ENCODE assay signal across 9 mouse cellular contexts in genomic region chr10:76117966-76118365, GRCm38 (mm10). TPM values are rescaled to one million over a fixed set of nuclear protein-coding genes. Genes with fewer than 3 reads are reported as not detected.
DNase-seq lines count a peak whose midpoint lies in the region; ATAC-seq and TF ChIP-seq lines count a peak whose summit lies in the region.
"Had no signal": no experiment of that assay in that cellular context is flagged by ENCODE, and none has a peak within 500 bp of the region (broad histone marks: within the 10 kb centered on the region; RNA-seq: fewer than 3 reads in every experiment).

No protein-coding gene starts in this region.

- TF ChIP-seq RAD21 in MEL (IDR thresholded peaks at IDR 0.05; ENCODE audit: low read depth, low read length) = peak; percentile 30

- TF ChIP-seq EP300 in MEL (IDR thresholded peaks at IDR 0.05; ENCODE audit: low read depth in 1 of 2, low read length in 2 of 2) = no peak

- H3K4me1 ChIP-seq in MEL (ENCODE audit: control insufficient read depth in 1 of 2, insufficient read depth in 2 of 2, low read length in 2 of 2) = 0 out of 4 replicates have a peak, but pooled peaks cover 0 to 2% of the 10 kb centered on the region in 2 experiments
- H3K4me1 ChIP-seq: limb, embryonic 13.5 days had no signal

- H3K79me2 ChIP-seq in MEL (ENCODE audit: control insufficient read depth, insufficient read depth, low read length, poor library complexity) = no peaks in the 10 kb centered on the region

- H3K9ac ChIP-seq in MEL (ENCODE audit: control insufficient read depth, low read depth, low read length, poor library complexity, severe bottlenecking) = no peak overlapping the region
- H3K9ac ChIP-seq: limb, embryonic 13.5 days had no signal

- H3K27me3 ChIP-seq in MEL (ENCODE audit: control insufficient read depth in 1 of 2, insufficient read depth in 2 of 2, low read length in 2 of 2) = no peaks in the 10 kb centered on the region; a peak in 2 of 4 replicates
- H3K27me3 ChIP-seq: limb, embryonic 13.5 days had no signal

- H3K9me3 ChIP-seq in MEL (replicated peaks; ENCODE audit: insufficient read depth, low read length) = no peaks in the 10 kb centered on the region
- H3K9me3 ChIP-seq: limb, embryonic 13.5 days had no signal

- no peak overlapping the region for H3K27ac ChIP-seq in MEL (ENCODE audit: control insufficient read depth, low read depth, low read length)
- H3K27ac ChIP-seq: limb, embryonic 13.5 days had no signal

- no peaks in the 10 kb centered on the region for H3K36me3 ChIP-seq in MEL (ENCODE audit: control insufficient read depth in 1 of 2, insufficient read depth in 2 of 2, low read length in 2 of 2)
- H3K36me3 ChIP-seq: limb, embryonic 13.5 days had no signal

- TF ChIP-seq CTCF in MEL (IDR thresholded peaks at IDR 0.05 in 2 of 3, conservative IDR thresholded peaks at IDR 0.05 in 1 of 3; ENCODE audit: control insufficient read depth in 1 of 3, insufficient read depth in 1 of 3, low read depth in 2 of 3, low read length in 3 of 3, poor library complexity in 1 of 3, severe bottlenecking in 1 of 3) = peak; percentile 83 to 95 (median 85)

- DNase-seq in heart, adult 8-10 months (ENCODE audit: low spot score) = peak; percentile 9
- no peak for DNase-seq in heart, adult 11 months
- DNase-seq in MEL (ENCODE audit: low read depth, low spot score) = peak; percentile 71
- DNase-seq in cerebellum, adult 11-12 months = peak; percentile 21
- DNase-seq in layer of hippocampus, adult 9-11 months = peak; percentile 13
- peak; percentile 55 for DNase-seq in mesoderm, embryonic 11.5 days (ENCODE audit: low read depth, low spot score)
- DNase-seq in thymus, adult 18-20 months = peak; percentile 12 to 18

- ATAC-seq in granulocyte monocyte progenitor cell, adult 5-6 weeks (replicated peaks; ENCODE audit: poor library complexity, severe bottlenecking) = peak; percentile 87

- no peak for TF ChIP-seq POLR2A in MEL (IDR thresholded peaks at IDR 0.05; ENCODE audit: control insufficient read depth in 1 of 2, insufficient read depth in 1 of 2, low read depth in 1 of 2, low read length in 2 of 2, poor library complexity in 1 of 2)

- H3K4me3 ChIP-seq in MEL (ENCODE audit: control insufficient read depth in 1 of 2, insufficient read depth in 1 of 2, low read depth in 2 of 2, low read length in 2 of 2) = no peak overlapping the region
- H3K4me3 ChIP-seq: limb, embryonic 13.5 days had no signal

TF ChIP-seq in MEL, 35 proteins besides CTCF, POLR2A, EP300 and RAD21:
- TF ChIP-seq POLR2AphosphoS5 (IDR thresholded peaks at IDR 0.05; ENCODE audit: borderline replicate concordance, low read depth, low read length) (no peak), MAZ (IDR thresholded peaks at IDR 0.05; ENCODE audit: low read depth, low read length) (peak; percentile 27; the same call in 1 of the 2 replicates), SMC3 (IDR thresholded peaks at IDR 0.05; ENCODE audit: low read depth, low read length) (peak; percentile 52), ZC3H11A (IDR thresholded peaks at IDR 0.05; ENCODE audit: low read depth, low read length) (peak; percentile 7; the same call in 1 of the 2 replicates), TBP (IDR thresholded peaks at IDR 0.05; ENCODE audit: low read depth, low read length) (no peak)

RNA-seq across cellular contexts. Expression of gene Slc5a4b, which starts 7.2 kb away (rescaled TPM):
- total RNA-seq in heart, adult 8-10 months (2022) = not detected
- not detected in 2 replicates for total RNA-seq in MEL (2012; rRNA removed)
- polyA plus RNA-seq in MEL (2012; ENCODE audit: insufficient read depth in 1 of 2, insufficient read length in 2 of 2, low read depth in 1 of 2, low replicate concordance in 2 of 2, missing spikeins in 1 of 2) = under 1 TPM in 1 of 2 experiments, not detected in 1; 0.03 TPM
- not detected in 2 replicates for total RNA-seq in granulocyte monocyte progenitor cell, adult 5-6 weeks (2014; fragmentation: Nextera tagmentation)
- not detected in 2 replicates for total RNA-seq in granulocyte monocyte progenitor cell, adult 5-6 weeks (2017)
- polyA plus RNA-seq: limb, embryonic 13.5 days had no signal

RNA-seq across cellular contexts. Expression of gene Slc5a4a, which starts 29.3 kb away (rescaled TPM):
- total RNA-seq in heart, adult 8-10 months (2022) = not detected
- not detected in 2 replicates for total RNA-seq in MEL (2012; rRNA removed)
- polyA plus RNA-seq in MEL (2012; ENCODE audit: insufficient read depth in 1 of 2, insufficient read length in 2 of 2, low read depth in 1 of 2, low replicate concordance in 2 of 2, missing spikeins in 1 of 2) = not detected
- total RNA-seq in granulocyte monocyte progenitor cell, adult 5-6 weeks (2014; fragmentation: Nextera tagmentation) = not detected in 2 replicates
- not detected in 2 replicates for total RNA-seq in granulocyte monocyte progenitor cell, adult 5-6 weeks (2017)
- polyA plus RNA-seq: limb, embryonic 13.5 days had no signal
